Mouse (Mus musculus): ENCODE results near the gene Lpp. TPM values are rescaled to one million over a fixed set of nuclear protein-coding genes. Genes with fewer than 3 reads are reported as not detected.

Lpp gene
- polyA plus RNA-seq, 1 experiment from 2014 or later: 69.5 TPM

GRCm38 (mm10) chr16:24886346-24886745 is 493.0 kb downstream of the Lpp start:
- Histone ChIP-seq H3K4me1 (peaks cover 3% of the 10 kb centered on the region; the same call in 1 of the 2 replicates), H3K9ac (no peak overlapping the region), H3K4me3 (replicated peaks) (no peak overlapping the region), H3K27me3 (replicated peaks) (no peaks in the 10 kb centered on the region), H3K27ac (no peak overlapping the region), H3K36me3 (no peaks in the 10 kb centered on the region), H3K9me3 (no peaks in the 10 kb centered on the region), H3K4me2 (no peak overlapping the region)
- WGBS: 40% methylated on average over 3 of the region's 3 CpGs
- no peak for ATAC-seq (ENCODE audit: insufficient read depth, low FRiP score, low read depth)

DNA sequence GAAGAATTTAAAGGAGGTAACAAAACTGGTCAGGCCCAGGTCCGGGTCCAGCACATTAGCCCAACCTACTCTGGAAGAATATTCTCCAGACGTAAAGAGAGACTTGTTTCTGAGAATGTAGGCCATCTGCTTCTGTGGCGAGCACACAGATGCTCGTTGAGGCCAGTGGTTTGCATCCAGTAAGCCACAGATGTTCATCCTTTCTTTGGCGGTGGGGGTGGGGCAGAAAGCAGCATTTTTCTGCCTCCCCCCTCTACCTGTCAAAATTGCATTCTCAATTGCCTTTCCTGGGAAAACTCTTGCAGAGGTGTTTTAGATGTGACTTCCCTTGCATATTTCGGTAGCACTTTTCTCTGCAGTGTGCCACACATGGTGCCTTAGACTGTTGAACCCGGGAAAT is 493.6 kb downstream of the Lpp start:
- no peak for ATAC-seq (ENCODE audit: insufficient read depth, low FRiP score, low read depth)
- H3K27ac ChIP-seq: no peak overlapping the region
- peaks cover 3% of the 10 kb centered on the region; the same call in 1 of the 2 replicates for H3K4me1 ChIP-seq
- no peak overlapping the region for H3K4me2 ChIP-seq
- no peak overlapping the region for H3K9ac ChIP-seq
- no peaks in the 10 kb centered on the region for H3K36me3 ChIP-seq
- H3K4me3 ChIP-seq (replicated peaks): no peak overlapping the region
- WGBS: 57% methylated on average over 7 of the region's 7 CpGs
- no peaks in the 10 kb centered on the region for H3K27me3 ChIP-seq (replicated peaks)
- H3K9me3 ChIP-seq: no peaks in the 10 kb centered on the region

GRCm38 (mm10) chr16:24891453-24891852 is 498.1 kb downstream of the Lpp start:
- H3K9me3 ChIP-seq: no peaks in the 10 kb centered on the region
- no peak overlapping the region for H3K4me3 ChIP-seq (replicated peaks)
- H3K27ac ChIP-seq: no peak overlapping the region
- 50% methylated on average over 6 of the region's 6 CpGs for WGBS
- H3K4me1 ChIP-seq: peaks cover 2% of the 10 kb centered on the region; the same call in 1 of the 2 replicates
- no peaks in the 10 kb centered on the region for H3K36me3 ChIP-seq
- H3K4me2 ChIP-seq: no peak overlapping the region
- no peak overlapping the region for H3K9ac ChIP-seq
- no peak for ATAC-seq (ENCODE audit: insufficient read depth, low FRiP score, low read depth)
- H3K27me3 ChIP-seq (replicated peaks): no peaks in the 10 kb centered on the region

- no peak for ATAC-seq (ENCODE audit: insufficient read depth, low FRiP score, low read depth)
- Histone ChIP-seq H3K4me1 (no peaks in the 10 kb centered on the region), H3K27ac (no peak overlapping the region), H3K4me3 (replicated peaks) (no peak overlapping the region), H3K9ac (no peak overlapping the region), H3K9me3 (no peaks in the 10 kb centered on the region), H3K4me2 (no peak overlapping the region), H3K27me3 (replicated peaks) (no peaks in the 10 kb centered on the region), H3K36me3 (no peaks in the 10 kb centered on the region)
- 67% methylated on average over 5 of the region's 5 CpGs for WGBS
Observed at GRCm38 (mm10) chr16:24895160-24895559, 501.9 kb downstream of the Lpp start.

DNA sequence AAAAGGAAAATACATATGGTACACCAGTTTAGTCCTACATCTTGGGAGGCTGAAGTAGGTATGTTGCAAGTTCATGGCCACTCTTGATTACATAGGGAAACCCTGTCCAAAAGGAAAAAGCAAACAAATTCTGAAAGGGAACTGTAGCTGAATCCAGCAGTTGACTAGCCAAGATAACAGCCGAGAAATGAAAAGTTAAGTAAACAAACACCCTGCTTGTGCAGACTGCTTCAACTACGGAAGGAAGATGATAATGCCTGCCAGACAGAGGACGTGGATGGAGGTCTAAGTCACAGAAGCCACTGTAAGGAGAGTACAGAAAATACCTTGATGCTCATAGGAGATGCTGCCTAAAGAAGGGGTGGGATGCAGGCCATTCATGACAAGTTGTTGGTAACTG is 504.3 kb downstream of the Lpp start:
- peaks cover 17% of the 10 kb centered on the region; the same call in 1 of the 2 replicates for H3K4me1 ChIP-seq
- H3K4me3 ChIP-seq (replicated peaks): no peak overlapping the region
- H3K27ac ChIP-seq: no peak overlapping the region
- WGBS: 25% methylated on average over 3 of the region's 3 CpGs
- no peaks in the 10 kb centered on the region for H3K9me3 ChIP-seq
- no peak overlapping the region for H3K9ac ChIP-seq
- no peaks in the 10 kb centered on the region for H3K36me3 ChIP-seq
- ATAC-seq (ENCODE audit: insufficient read depth, low FRiP score, low read depth): no peak
- H3K4me2 ChIP-seq: no peak overlapping the region
- no peaks in the 10 kb centered on the region for H3K27me3 ChIP-seq (replicated peaks)

- Histone ChIP-seq H3K4me1 (peaks cover 17% of the 10 kb centered on the region; the same call in 1 of the 2 replicates), H3K4me2 (no peak overlapping the region), H3K36me3 (no peaks in the 10 kb centered on the region), H3K9me3 (no peaks in the 10 kb centered on the region), H3K4me3 (replicated peaks) (no peak overlapping the region), H3K27ac (no peak overlapping the region), H3K27me3 (replicated peaks) (no peaks in the 10 kb centered on the region), H3K9ac (no peak overlapping the region)
- ATAC-seq (ENCODE audit: insufficient read depth, low FRiP score, low read depth): no peak
- 32% methylated on average over 2 of the region's 2 CpGs for WGBS
Observed at GRCm38 (mm10) chr16:24900241-24900796, 507.0 kb downstream of the Lpp start.

DNA sequence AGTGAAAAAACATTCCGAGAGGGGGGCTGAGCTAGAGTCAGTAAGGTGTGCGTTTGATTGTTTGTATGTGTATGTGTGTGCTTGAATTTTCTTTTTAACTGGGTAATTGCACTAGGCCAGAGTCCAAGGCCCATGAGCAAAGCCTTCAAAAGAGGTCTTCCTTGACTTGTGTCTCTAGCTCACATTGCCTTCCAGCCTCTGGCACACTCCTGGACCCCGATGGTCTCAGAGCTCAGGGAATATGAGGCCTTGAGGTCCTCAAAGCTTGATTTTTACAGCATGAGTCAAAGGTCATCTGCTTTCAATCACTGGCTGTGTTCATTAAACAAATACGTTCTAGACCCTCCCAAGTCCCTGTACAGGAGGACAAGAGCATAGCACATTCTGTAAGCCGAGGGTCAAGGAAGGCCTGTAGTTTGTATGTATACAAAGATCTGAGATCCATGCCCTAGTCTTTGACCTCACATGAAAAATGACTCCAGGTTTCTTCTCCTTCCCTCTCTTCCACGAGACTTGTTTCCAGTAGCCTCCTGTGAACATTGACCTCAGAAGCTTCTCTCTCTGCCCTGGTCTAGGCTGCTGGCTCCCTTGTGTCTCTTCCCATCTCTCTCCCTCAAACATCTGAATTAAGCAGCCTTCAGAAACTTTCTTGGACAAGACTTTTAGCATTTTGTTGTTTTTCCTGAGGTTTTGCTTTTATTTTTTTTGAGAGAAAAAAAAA is 508.0 kb downstream of the Lpp start:
- Histone ChIP-seq H3K9ac (no peak overlapping the region), H3K9me3 (no peaks in the 10 kb centered on the region), H3K27ac (no peak overlapping the region), H3K27me3 (replicated peaks) (no peaks in the 10 kb centered on the region), H3K4me1 (peaks cover 17% of the 10 kb centered on the region; the same call in 1 of the 2 replicates), H3K4me3 (replicated peaks) (no peak overlapping the region), H3K4me2 (no peak overlapping the region), H3K36me3 (no peaks in the 10 kb centered on the region)
- no peak for ATAC-seq (ENCODE audit: insufficient read depth, low FRiP score, low read depth)
- 45% methylated on average over 6 of the region's 6 CpGs for WGBS

GRCm38 (mm10) chr16:24902111-24902510 is 508.8 kb downstream of the Lpp start:
- Histone ChIP-seq H3K4me3 (replicated peaks) (no peak overlapping the region), H3K9me3 (no peaks in the 10 kb centered on the region), H3K4me2 (no peak overlapping the region), H3K36me3 (no peaks in the 10 kb centered on the region), H3K27me3 (replicated peaks) (no peaks in the 10 kb centered on the region), H3K9ac (no peak overlapping the region), H3K27ac (no peak overlapping the region), H3K4me1 (peaks cover 17% of the 10 kb centered on the region; the same call in 1 of the 2 replicates)
- 69% methylated on average over 1 of the region's 1 CpGs for WGBS
- ATAC-seq (ENCODE audit: insufficient read depth, low FRiP score, low read depth): no peak

- Histone ChIP-seq H3K4me1 (peaks cover 8% of the 10 kb centered on the region; the same call in 1 of the 2 replicates), H3K4me2 (no peak overlapping the region), H3K27ac (no peak overlapping the region), H3K9ac (no peak overlapping the region), H3K27me3 (replicated peaks) (no peaks in the 10 kb centered on the region), H3K4me3 (replicated peaks) (no peak overlapping the region), H3K36me3 (no peaks in the 10 kb centered on the region), H3K9me3 (no peaks in the 10 kb centered on the region)
- ATAC-seq (ENCODE audit: insufficient read depth, low FRiP score, low read depth): no peak; the same call in 1 of the 2 replicates
- 86% methylated on average over 1 of the region's 1 CpGs for WGBS
Observed at GRCm38 (mm10) chr16:24908926-24909325, 515.6 kb downstream of the Lpp start.

DNA sequence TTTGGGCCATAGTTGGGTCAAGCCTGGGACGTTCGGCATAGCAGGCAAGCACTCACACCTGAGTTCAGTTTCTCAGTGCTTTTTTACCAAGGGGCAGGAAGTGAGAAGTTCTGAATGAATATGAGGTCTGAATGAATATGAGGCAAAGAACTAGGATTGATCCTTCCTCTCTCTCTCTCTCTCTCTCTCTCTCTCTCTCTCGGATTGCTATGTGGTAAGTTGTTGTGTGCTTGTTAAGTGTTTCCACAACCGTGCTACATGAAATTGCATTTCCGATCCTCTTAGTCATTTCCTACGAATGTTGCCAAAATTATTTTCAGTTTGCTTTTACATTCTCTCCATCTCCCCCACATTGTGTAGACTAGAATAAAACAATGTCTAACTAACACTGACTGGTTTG is 517.0 kb downstream of the Lpp start:
- Histone ChIP-seq H3K27me3 (replicated peaks) (no peaks in the 10 kb centered on the region), H3K4me1 (peaks cover 8% of the 10 kb centered on the region; the same call in 1 of the 2 replicates), H3K9ac (no peak overlapping the region), H3K9me3 (no peaks in the 10 kb centered on the region), H3K27ac (no peak overlapping the region), H3K4me3 (replicated peaks) (no peak overlapping the region), H3K4me2 (no peak overlapping the region), H3K36me3 (no peaks in the 10 kb centered on the region)
- no peak for ATAC-seq (ENCODE audit: insufficient read depth, low FRiP score, low read depth)
- 74% methylated on average over 6 of the region's 6 CpGs for WGBS

DNA sequence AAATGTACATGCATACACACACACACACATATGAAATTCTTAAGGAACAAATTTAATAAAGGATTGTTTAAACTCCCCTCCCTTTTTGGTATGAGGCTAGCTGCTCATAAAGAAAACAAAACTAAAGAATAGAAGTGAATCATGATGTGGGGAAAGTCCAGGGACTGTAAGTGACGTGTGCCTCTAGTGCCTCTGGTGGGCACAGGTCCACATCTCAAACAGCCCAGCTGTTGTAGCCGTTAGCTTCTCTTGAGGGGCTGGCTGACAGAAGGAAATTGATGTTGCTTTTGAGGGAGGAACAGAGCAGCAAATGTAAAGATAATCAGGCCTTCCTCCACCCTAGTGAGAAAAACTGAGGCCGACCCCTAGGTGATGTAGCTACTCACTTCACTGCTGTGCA is 517.5 kb downstream of the Lpp start:
- peaks cover 8% of the 10 kb centered on the region; the same call in 1 of the 2 replicates for H3K4me1 ChIP-seq
- no peak overlapping the region for H3K4me2 ChIP-seq
- no peaks in the 10 kb centered on the region for H3K27me3 ChIP-seq (replicated peaks)
- no peak for ATAC-seq (ENCODE audit: insufficient read depth, low FRiP score, low read depth)
- H3K9me3 ChIP-seq: no peaks in the 10 kb centered on the region
- no peaks in the 10 kb centered on the region for H3K36me3 ChIP-seq
- 41% methylated on average over 3 of the region's 3 CpGs for WGBS
- no peak overlapping the region for H3K27ac ChIP-seq
- no peak overlapping the region for H3K9ac ChIP-seq
- H3K4me3 ChIP-seq (replicated peaks): no peak overlapping the region

DNA sequence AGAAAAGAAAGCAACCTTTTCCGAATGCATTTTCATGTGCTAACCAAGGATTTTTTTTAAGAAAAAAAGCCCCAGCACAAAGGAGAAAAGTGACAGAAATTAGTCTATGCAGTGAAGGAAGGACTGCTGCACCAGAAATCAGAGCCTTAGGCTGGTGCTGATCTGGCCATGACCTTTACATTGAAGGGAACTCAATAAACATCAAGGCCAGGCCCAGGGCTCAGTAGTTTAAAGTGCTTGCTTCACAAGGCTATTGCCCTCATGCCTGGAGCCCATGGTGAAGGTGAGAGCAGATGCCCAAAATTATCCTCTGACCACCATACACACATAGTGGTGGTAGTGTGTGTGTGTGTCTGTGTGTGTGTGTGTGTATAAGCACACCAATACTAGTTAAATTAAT is 519.1 kb downstream of the Lpp start:
- no peak overlapping the region for H3K27ac ChIP-seq
- peaks cover 8% of the 10 kb centered on the region for H3K4me1 ChIP-seq
- 88% methylated on average over 1 of the region's 1 CpGs for WGBS
- H3K36me3 ChIP-seq: no peaks in the 10 kb centered on the region
- no peaks in the 10 kb centered on the region for H3K27me3 ChIP-seq (replicated peaks)
- no peak overlapping the region for H3K4me2 ChIP-seq
- ATAC-seq (ENCODE audit: insufficient read depth, low FRiP score, low read depth): no peak
- H3K9ac ChIP-seq: no peak overlapping the region
- no peaks in the 10 kb centered on the region for H3K9me3 ChIP-seq
- no peak overlapping the region for H3K4me3 ChIP-seq (replicated peaks)

Data from stomach, embryonic 15.5 days (tissue).